Mouse (Mus musculus): ENCODE results near the gene Vil1.

DNA sequence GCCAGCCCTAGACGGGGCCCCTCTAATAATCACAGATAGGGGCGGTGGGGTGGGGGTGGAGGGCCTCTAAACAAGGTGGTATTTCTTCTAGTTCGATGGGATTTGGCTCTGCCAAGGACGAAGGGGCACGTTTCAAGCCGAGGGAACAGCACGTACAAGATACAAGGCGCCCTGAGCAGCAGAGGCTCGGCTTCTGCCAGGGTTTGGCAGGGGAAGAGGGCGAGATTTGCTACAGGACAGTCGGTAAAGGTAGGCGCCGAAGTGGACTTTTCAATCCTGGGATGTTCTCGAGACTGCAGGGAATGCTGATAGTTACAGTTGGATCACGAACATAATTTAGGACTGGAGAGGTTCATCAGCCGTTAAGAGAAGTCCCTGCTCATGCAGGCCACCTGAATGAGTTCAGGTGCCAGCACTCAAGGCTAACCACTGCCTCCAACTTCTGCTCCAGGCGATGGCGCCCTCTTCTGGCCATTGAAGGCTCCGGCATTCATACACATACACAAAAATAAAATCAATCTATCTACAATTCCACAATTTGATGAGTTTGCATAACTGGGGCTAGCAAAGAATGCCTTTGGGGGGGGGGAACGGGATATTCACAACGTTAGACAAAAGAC, 18.8 kb upstream of the Vil1 start:
- no peak for TF ChIP-seq TCF12 (IDR thresholded peaks at IDR 0.05; ENCODE audit: insufficient read depth, poor library complexity, severe bottlenecking)
- no peak for TF ChIP-seq REST (IDR thresholded peaks at IDR 0.05; ENCODE audit: insufficient read depth, insufficient read length)
- TF ChIP-seq USF1 (IDR thresholded peaks at IDR 0.05; ENCODE audit: low read depth) = no peak
- TF ChIP-seq POLR2A (IDR thresholded peaks at IDR 0.05; ENCODE audit: insufficient read length, low read depth) = no peak
- TF ChIP-seq MYOD1 (IDR thresholded peaks at IDR 0.05; ENCODE audit: control insufficient read depth in 1 of 3, insufficient read length in 2 of 3, low read depth in 2 of 3) = no peak
- no peak for TF ChIP-seq POLR2AphosphoS2 (IDR thresholded peaks at IDR 0.05; ENCODE audit: insufficient read length, low read depth)
- TF ChIP-seq CEBPB (IDR thresholded peaks at IDR 0.05; ENCODE audit: insufficient read depth, poor library complexity, severe bottlenecking) = no peak
- no peak for TF ChIP-seq E2F4 (IDR thresholded peaks at IDR 0.05; ENCODE audit: insufficient read depth)

Measured in myocyte (in vitro differentiated cells).